Mouse (Mus musculus): ENCODE measurements around the gene Dcaf8. TPM values are rescaled to one million over a fixed set of nuclear protein-coding genes. Genes with fewer than 3 reads are reported as not detected.
"Not testable (repeated sequence)": the region's sequence is repeated elsewhere in the genome, so short reads cannot be mapped to it uniquely, and the experiment has no call there.

Dcaf8 gene
- polyA plus RNA-seq, 1 experiment: 77.2 TPM

GRCm38 (mm10) chr1:172219451-172220406, 71.8 kb downstream of the Dcaf8 start, which contains the start of gene Casq1:
Gene Casq1 (minus strand): TSS chr1:172219868.
- no peak for DNase-seq (ENCODE audit: low read depth)

DNA sequence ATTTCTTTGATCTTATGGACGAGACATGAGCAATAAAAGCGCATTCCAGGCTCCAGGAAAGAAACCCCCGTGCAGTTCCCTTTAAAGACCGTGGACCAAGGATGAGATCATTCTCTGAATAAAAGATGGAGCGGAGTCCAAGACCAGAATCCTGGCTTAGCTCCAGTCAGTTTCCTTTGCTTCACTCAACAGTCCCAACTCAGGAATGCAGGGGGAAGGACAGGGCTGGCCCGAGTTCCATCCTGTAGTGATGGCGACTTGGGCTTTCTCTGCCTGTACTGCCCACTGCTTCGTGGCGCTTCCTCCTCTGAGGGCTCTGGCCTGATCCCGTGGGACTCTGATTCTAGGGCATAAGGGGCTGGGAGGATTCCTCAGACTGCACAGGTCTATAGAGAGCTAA, 72.5 kb downstream of the Dcaf8 start:
- no peak for DNase-seq (ENCODE audit: low read depth)

DNA sequence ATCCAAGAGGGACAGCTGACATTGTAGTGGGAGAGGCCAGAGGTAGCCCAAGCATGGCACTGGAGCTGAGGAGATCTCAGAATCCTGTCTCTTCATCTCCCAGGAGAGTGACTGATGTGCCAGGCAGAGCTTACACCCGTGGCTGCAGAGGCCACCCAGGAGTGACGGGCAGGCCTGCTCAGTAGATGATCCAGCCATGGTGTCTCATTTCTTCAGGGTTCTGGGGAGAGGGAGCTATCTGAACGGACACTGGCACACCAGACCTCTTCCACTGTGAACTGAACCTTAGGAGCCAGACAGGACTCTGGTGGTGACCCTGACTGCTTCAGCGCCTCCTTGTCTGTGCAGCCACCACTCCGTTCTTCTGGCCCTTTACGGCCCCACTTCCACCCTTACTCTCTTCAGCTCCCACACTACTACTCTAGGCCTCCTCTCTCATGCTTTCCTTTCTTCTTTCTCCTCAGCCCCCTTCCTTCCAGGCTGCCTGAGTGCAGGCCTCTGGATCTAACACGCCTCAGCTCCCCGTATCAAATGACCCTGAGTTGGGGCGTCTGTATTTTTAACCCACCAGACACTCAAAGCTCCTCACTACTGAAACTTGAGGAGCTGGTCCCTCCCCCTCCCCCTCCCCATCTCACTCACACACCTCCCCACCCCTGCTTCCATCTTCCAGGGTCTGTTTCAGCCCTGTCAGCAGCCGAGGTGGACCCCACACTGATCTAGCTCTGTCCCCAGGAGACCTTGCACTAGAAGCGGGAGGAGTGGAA, 73.6 kb downstream of the Dcaf8 start:
- no peak for DNase-seq (ENCODE audit: low read depth)

DNA sequence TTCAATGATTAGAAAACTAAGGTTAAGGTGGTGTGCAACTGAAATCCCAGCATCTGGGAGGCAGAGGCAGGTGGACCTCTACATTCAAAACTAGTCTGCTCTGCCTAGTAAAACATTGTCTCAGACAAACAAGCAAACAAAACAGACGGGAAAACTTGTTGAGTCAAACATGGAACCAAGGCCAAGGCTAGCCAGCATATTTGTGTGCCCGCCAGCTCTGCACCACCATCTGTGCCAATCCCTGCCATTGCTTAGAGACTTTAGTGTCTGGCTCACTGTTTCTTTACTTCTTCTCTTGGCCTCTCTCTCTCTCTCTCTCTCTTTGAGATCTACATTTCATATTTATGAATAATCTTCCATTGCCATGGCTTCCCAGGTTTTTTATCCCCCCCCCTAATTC, 80.3 kb downstream of the Dcaf8 start:
- DNase-seq (ENCODE audit: low read depth): no peak

- DNase-seq (ENCODE audit: low read depth): no peak
Measured at GRCm38 (mm10) chr1:172229215-172229614, 81.3 kb downstream of the Dcaf8 start.

- DNase-seq (ENCODE audit: low read depth): no peak
Measured at GRCm38 (mm10) chr1:172240945-172241708, 93.2 kb downstream of the Dcaf8 start.

GRCm38 (mm10) chr1:172242401-172242800, 94.5 kb downstream of the Dcaf8 start:
- no peak for DNase-seq (ENCODE audit: low read depth)

- DNase-seq (ENCODE audit: low read depth): no peak
Measured at GRCm38 (mm10) chr1:172243547-172244205, 95.8 kb downstream of the Dcaf8 start.

DNA sequence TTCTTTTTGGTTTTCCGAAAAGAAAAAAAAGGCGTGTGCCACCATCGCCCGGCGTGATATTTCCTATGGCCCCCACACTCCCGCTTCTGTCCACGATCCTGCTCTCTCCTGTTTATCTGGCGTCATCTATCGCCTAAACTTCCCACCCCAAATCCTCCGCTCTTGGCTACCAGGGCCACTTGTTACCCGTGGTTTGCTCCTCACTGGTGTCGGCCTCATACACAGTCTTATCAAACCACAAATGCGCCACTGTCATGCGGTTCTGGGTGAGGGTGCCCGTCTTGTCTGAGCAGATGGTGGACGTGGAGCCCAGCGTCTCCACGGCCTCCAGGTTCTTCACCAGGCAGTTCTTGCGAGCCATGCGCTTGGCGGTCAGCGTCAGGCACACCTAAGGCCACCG, 96.8 kb downstream of the Dcaf8 start:
- DNase-seq (ENCODE audit: low read depth): not testable (repeated sequence)

Other genes starting within 250 kb of the Dcaf8 start
- 0.38 and 0.56 TPM in 2 replicates for gene Slamf6, start 230.6 kb upstream of the Dcaf8 start, polyA plus RNA-seq (2012; rRNA removed)
- 2.6 and 4.4 TPM in 2 replicates for gene Vangl2, start 119.6 kb upstream of the Dcaf8 start, polyA plus RNA-seq (2012; rRNA removed)
- 0.06 TPM in 1 of 2 replicates, not detected in the other for gene Nhlh1, start 90.5 kb upstream of the Dcaf8 start, polyA plus RNA-seq (2012; rRNA removed)
- 50.5 and 112 TPM in 2 replicates for gene Copa, start 65.6 kb upstream of the Dcaf8 start, polyA plus RNA-seq (2012; rRNA removed)
- gene Ncstn, start 65.3 kb upstream of the Dcaf8 start, polyA plus RNA-seq (2012; rRNA removed): 143 and 195 TPM in 2 replicates
- gene Pex19, start 21.3 kb upstream of the Dcaf8 start, polyA plus RNA-seq (2012; rRNA removed): 113 and 201 TPM in 2 replicates
- 148 and 165 TPM in 2 replicates for gene Pea15a, start 58.7 kb downstream of the Dcaf8 start, polyA plus RNA-seq (2012; rRNA removed)
- gene Casq1, start 71.8 kb downstream of the Dcaf8 start, polyA plus RNA-seq (2012; rRNA removed): 8.5 and 14.4 TPM in 2 replicates
- 2.7 and 4.3 TPM in 2 replicates for gene Atp1a4, start 110.3 kb downstream of the Dcaf8 start, polyA plus RNA-seq (2012; rRNA removed)
- gene Igsf8, start 113.6 kb downstream of the Dcaf8 start, polyA plus RNA-seq (2012; rRNA removed): 88.9 and 98.2 TPM in 2 replicates
- 167 and 195 TPM in 2 replicates for gene Atp1a2, start 150.0 kb downstream of the Dcaf8 start, polyA plus RNA-seq (2012; rRNA removed)
- 0.24 and 0.42 TPM in 2 replicates for gene Kcnj9, start 181.2 kb downstream of the Dcaf8 start, polyA plus RNA-seq (2012; rRNA removed)
- 0.18 and 0.19 TPM in 2 replicates for gene Kcnj10, start 193.1 kb downstream of the Dcaf8 start, polyA plus RNA-seq (2012; rRNA removed)
- gene Pigm, start 228.5 kb downstream of the Dcaf8 start, polyA plus RNA-seq (2012; rRNA removed): 6.6 and 8.0 TPM in 2 replicates

All from gonadal fat pad, adult 2 months (tissue).